ENCODE assay signal across 17 mouse cellular contexts in genomic region chr10:12929857-12930174, GRCm38 (mm10). TPM values are rescaled to one million over a fixed set of nuclear protein-coding genes. Genes with fewer than 3 reads are reported as not detected.
A peak's percentile ranks its signal among the peaks of the same experiment; 100 is the strongest.
DNase-seq lines count a peak whose midpoint lies in the region; ATAC-seq lines count a peak whose summit lies in the region.
"Had no signal": no experiment of that assay in that cellular context is flagged by ENCODE, and none has a peak within 500 bp of the region (broad histone marks: within the 10 kb centered on the region; RNA-seq: fewer than 3 reads in every experiment).

No protein-coding gene starts in this region.

- ATAC-seq in CD4-positive, CD25-positive, alpha-beta regulatory T cell, adult 4 months: no peak
- ATAC-seq in common myeloid progenitor, adult 5-6 weeks (replicated peaks; ENCODE audit: low read depth, poor library complexity, severe bottlenecking): peak; percentile 79
- peak; percentile 79 for ATAC-seq in monocyte, adult 5-6 weeks (replicated peaks; ENCODE audit: insufficient number of reproducible peaks, low FRiP score, low TSS enrichment, poor library complexity, severe bottlenecking)
- ATAC-seq: intestine, postnatal 0 days; lung, postnatal 0 days had no signal

- DNase-seq in CD4-positive, CD25-positive, alpha-beta regulatory T cell, adult 2 months (ENCODE audit: low read depth, low spot score): peak; percentile 16
- peak; percentile 22 for DNase-seq in CD4-positive helper T cell, adult 2 months (ENCODE audit: low read depth, low spot score)
- no peak for DNase-seq in cerebellum, postnatal 25 days
- no peak for DNase-seq in adrenal gland, postnatal 4 days (ENCODE audit: low spot score in 2 of 2)
- DNase-seq in lung, postnatal 14 days: no peak
- DNase-seq: adrenal gland, postnatal 14 days; cerebellum, adult 2 months; embryo, embryonic 11 days; gastrocnemius, postnatal 36 days; heart, postnatal 14 days; left cerebral cortex, postnatal 4 days; thymus, adult 18-20 months had no signal

RNA-seq across cellular contexts. Expression of gene Stx11, which starts 34.3 kb away (rescaled TPM):
- 10 to 100 TPM; 16.2 to 17.5 TPM for polyA plus RNA-seq in CD4-positive, CD25-positive, alpha-beta regulatory T cell, adult 4 months (2017; shearing (Covaris generic))
- 8.2 and 9.4 TPM in 2 replicates for total RNA-seq in common myeloid progenitor, adult 5-6 weeks (2017)
- 36.7 to 65.0 TPM (median 55.4 TPM) in 3 replicates for total RNA-seq in monocyte, adult 5-6 weeks (2017)
- 1 to 10 TPM; 8.4 to 9.7 TPM for total RNA-seq in adrenal gland, postnatal 4 days (2021)

Comparison
In these comparisons a context has a peak if more than half of its experiments do, and no peak if none do; other contexts are left out.
1. DNase-seq: peak in CD4-positive, CD25-positive, alpha-beta regulatory T cell, adult 2 months (single experiment) and CD4-positive helper T cell, adult 2 months (single experiment); none in cerebellum, postnatal 25 days (0 of 2), adrenal gland, postnatal 4 days (0 of 2) and lung, postnatal 14 days (single experiment).